Mouse (Mus musculus) liver, embryonic 14.5 days (tissue): ENCODE data around the gene Pik3r4.

Source experiments
- CTCF ChIP-seq: IDR thresholded peaks from 2 replicates; pipeline ENCODE4 v1.5.1; 2016; ENCODE audit warnings: antibody characterized with exemption, low read depth, control low read depth
- EP300 ChIP-seq: IDR thresholded peaks from 2 replicates; pipeline ENCODE4 v1.6.1; 2016; ENCODE audit warnings: antibody characterized with exemption, low read depth

GRCm38 (mm10) chr9:105704226-105704932 lies 61.6 kb downstream of the Pik3r4 start:
- TF ChIP-seq CTCF = no peak
- TF ChIP-seq EP300 = no peak
